Mouse (Mus musculus): Measurements from ENCODE around the gene Bicdl2. TPM values are rescaled to one million over a fixed set of nuclear protein-coding genes. Genes with fewer than 3 reads are reported as not detected.

Gene Bicdl2
- polyA plus RNA-seq, 1 experiment from 2014 or later = 0.14 TPM

DNA sequence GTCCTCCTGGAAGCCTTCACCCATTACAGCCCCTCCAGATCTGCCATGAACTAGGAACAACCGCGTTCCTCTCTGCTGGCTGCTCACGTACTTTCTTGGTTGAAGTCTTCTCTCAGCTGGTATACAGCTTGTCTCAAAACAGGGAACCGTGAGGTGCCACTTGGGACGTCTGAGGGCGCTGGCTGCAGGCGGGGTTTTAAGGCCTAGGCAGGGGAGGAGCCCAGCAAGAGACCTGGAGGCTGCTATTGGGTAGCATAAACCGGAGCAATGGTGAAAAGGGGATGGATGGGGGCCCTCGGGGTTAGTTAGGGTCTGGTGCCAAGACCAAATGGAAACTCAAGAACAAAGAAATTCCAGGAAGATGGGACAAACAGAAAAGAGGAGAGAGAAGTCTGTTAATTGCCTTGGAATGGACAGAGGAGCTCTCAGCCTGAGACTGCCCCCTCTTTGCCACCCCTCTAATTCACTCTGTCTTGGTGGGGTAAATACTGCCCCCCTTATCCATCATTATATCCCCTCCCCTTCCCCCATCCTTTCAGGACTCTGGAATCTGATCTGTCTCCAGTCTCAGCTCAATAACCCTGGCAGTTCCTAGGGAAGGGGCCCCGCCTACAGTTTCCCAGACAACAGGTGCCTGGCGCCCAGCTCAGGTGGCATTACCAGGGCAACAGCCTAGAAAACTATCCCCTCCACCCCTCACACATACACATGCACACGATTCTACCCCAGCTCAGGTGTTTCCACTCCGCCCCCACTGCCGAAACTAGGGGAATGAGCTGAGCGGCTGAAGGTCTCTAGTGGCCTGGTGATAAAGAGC, 23.8 kb downstream of the Bicdl2 start, which contains the start of gene Cldn9:
TSS of gene Cldn9 (minus strand) at position 171 of the 817 bp plus-strand sequence.
- WGBS (ENCODE audit: insufficient replicate concordance) = 24% methylated on average over 15 of the region's 15 CpGs
- Histone ChIP-seq H3K4me1 (replicated peaks) (peaks cover 5% of the 10 kb centered on the region; the same call in 1 of the 2 replicates), H3K4me3 (replicated peaks) (no peak within 1 kb of the TSS), H3K27me3 (peaks cover 65% of the 10 kb centered on the region), H3K27ac (no peak within 1 kb of the TSS), H3K9ac (no peak within 1 kb of the TSS), H3K4me2 (no peak within 1 kb of the TSS), H3K36me3 (no peaks in the 10 kb centered on the region), H3K9me3 (replicated peaks) (no peaks in the 10 kb centered on the region)
- no peak for DNase-seq
- no peak for ATAC-seq (ENCODE audit: low read depth)

- WGBS (ENCODE audit: insufficient replicate concordance) = 46% methylated on average over 1 of the region's 1 CpGs
- DNase-seq = no peak
- no peak overlapping the region for H3K4me2 ChIP-seq
- peaks cover 58% of the 10 kb centered on the region for H3K27me3 ChIP-seq
- no peak overlapping the region for H3K27ac ChIP-seq
- no peak overlapping the region for H3K4me3 ChIP-seq (replicated peaks)
- no peaks in the 10 kb centered on the region for H3K9me3 ChIP-seq (replicated peaks)
- no peak overlapping the region for H3K9ac ChIP-seq
- no peaks in the 10 kb centered on the region for H3K36me3 ChIP-seq
- no peak for ATAC-seq (ENCODE audit: low read depth)
- H3K4me1 ChIP-seq (replicated peaks) = peaks cover 6% of the 10 kb centered on the region
These were observed 34.2 kb downstream of the Bicdl2 start for GRCm38 (mm10) chr17:23694491-23694890.

GRCm38 (mm10) chr17:23695801-23696200, 35.5 kb downstream of the Bicdl2 start:
- no peak overlapping the region for H3K9ac ChIP-seq
- no peak overlapping the region for H3K4me3 ChIP-seq (replicated peaks)
- no peaks in the 10 kb centered on the region for H3K9me3 ChIP-seq (replicated peaks)
- peaks cover 71% of the 10 kb centered on the region for H3K27me3 ChIP-seq
- H3K36me3 ChIP-seq = no peaks in the 10 kb centered on the region
- ATAC-seq (ENCODE audit: low read depth) (no peak), DNase-seq (no peak)
- H3K4me2 ChIP-seq = no peak overlapping the region
- WGBS (ENCODE audit: insufficient replicate concordance) = 20% methylated on average over 3 of the region's 3 CpGs
- peaks cover 10% of the 10 kb centered on the region for H3K4me1 ChIP-seq (replicated peaks)
- no peak overlapping the region for H3K27ac ChIP-seq

DNA sequence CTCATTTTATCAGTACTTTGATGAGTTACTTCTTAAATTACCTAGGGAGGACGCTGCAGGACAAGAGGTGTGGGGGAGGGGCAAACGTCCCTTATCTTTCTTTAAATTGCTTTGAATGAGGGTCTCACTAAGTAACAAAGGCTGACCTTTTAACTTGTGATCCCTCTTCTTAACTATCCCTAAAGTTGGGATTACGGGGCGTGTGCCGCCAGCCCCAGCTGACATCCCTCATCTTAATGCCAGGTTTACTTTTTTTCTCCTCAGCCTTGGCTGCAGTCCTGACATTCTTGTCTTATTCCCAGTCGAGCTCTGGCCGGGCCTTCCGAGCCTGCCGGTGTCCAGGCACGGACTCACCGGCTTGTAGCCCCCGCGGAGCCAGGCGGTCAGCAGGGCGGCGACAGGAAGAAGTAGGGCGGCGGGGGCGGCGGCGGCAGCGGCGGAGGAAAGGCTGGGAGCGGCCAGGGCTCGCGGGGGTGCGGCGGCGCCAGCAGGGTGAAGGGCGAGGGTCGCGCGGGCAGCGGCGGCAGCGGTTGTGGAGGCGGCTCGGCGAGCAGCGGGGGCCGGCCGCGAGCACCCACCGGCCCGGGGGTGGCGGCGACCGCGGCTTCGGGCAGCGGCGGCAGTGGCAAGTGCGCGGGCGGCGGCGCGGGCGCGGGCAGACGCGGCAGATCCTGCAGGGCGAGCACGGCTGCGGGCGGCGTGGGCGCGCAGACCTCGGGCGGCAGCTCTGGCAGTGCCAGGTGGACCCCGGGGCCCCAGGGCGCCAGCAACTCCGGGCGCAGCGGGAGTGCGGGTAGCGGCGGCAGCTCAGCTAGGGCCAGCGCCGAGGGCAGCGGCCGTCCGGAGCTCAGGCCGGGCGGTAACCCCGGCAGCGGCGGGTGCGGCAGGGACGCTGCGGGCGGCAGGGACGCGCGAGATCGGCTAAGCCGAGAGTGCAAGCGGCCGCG, 39.1 kb downstream of the Bicdl2 start:
- peak overlapping the region; percentile 66 for H3K4me3 ChIP-seq (replicated peaks)
- no peak overlapping the region for H3K27ac ChIP-seq
- H3K9me3 ChIP-seq (replicated peaks) = no peaks in the 10 kb centered on the region
- ATAC-seq (ENCODE audit: low read depth) = peak; percentile 27; the same call in 1 of the 2 replicates
- peaks cover 83% of the 10 kb centered on the region for H3K27me3 ChIP-seq
- under 1% methylated on average over 98 of the region's 101 CpGs for WGBS (ENCODE audit: insufficient replicate concordance)
- peaks cover 10% of the 10 kb centered on the region for H3K4me1 ChIP-seq (replicated peaks)
- H3K9ac ChIP-seq = peak overlapping the region; percentile 49
- H3K4me2 ChIP-seq = peak overlapping the region; percentile 86
- no peaks in the 10 kb centered on the region for H3K36me3 ChIP-seq
- DNase-seq = no peak

DNA sequence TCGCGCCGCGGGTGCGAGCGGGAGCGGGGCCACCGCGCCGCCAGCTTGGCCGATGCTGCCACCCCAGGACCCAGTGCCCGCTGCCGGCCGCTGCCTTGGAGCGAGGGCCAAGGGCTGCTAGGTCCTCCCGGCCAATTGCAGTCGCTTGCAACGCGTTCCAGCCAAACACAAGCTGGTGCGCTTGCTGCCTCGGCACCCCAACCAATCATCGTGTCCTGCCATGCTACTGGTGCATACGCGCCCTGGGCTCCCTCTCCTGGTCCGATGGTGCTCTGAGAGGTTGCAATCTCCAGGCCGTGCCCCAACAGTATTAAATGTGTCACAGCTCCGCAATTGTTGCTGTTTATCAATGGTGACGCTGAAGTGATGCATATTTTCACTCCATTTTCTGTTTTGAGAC, 39.8 kb downstream of the Bicdl2 start:
- Histone ChIP-seq H3K9me3 (replicated peaks) (no peaks in the 10 kb centered on the region), H3K4me1 (replicated peaks) (peaks cover 10% of the 10 kb centered on the region), H3K4me2 (peak overlapping the region; percentile 86), H3K27ac (no peak overlapping the region), H3K4me3 (replicated peaks) (peak overlapping the region; percentile 66), H3K9ac (peak overlapping the region; percentile 49), H3K27me3 (peaks cover 81% of the 10 kb centered on the region), H3K36me3 (no peaks in the 10 kb centered on the region)
- under 1% methylated on average over 28 of the region's 28 CpGs for WGBS (ENCODE audit: insufficient replicate concordance)
- peak; percentile 87 for ATAC-seq (ENCODE audit: low read depth)
- DNase-seq = peak; percentile 44

- Histone ChIP-seq H3K9me3 (replicated peaks) (no peaks in the 10 kb centered on the region), H3K36me3 (no peaks in the 10 kb centered on the region), H3K4me3 (replicated peaks) (no peak overlapping the region), H3K4me2 (no peak overlapping the region), H3K27ac (no peak overlapping the region), H3K9ac (no peak overlapping the region), H3K4me1 (replicated peaks) (peaks cover 10% of the 10 kb centered on the region), H3K27me3 (peaks cover 67% of the 10 kb centered on the region)
- DNase-seq (no peak), ATAC-seq (ENCODE audit: low read depth) (no peak)
- WGBS (ENCODE audit: insufficient replicate concordance) = 70% methylated on average over 9 of the region's 9 CpGs
These were observed 43.0 kb downstream of the Bicdl2 start for GRCm38 (mm10) chr17:23703301-23703700.

- peaks cover 2% of the 10 kb centered on the region for H3K4me1 ChIP-seq (replicated peaks)
- H3K27ac ChIP-seq = no peak overlapping the region
- H3K9me3 ChIP-seq (replicated peaks) = no peaks in the 10 kb centered on the region
- no peak overlapping the region for H3K4me3 ChIP-seq (replicated peaks)
- H3K9ac ChIP-seq = no peak overlapping the region
- no peak for DNase-seq
- H3K4me2 ChIP-seq = no peak overlapping the region
- no peaks in the 10 kb centered on the region for H3K36me3 ChIP-seq
- 57% methylated on average over 7 of the region's 7 CpGs for WGBS (ENCODE audit: insufficient replicate concordance)
- peaks cover 55% of the 10 kb centered on the region for H3K27me3 ChIP-seq
- ATAC-seq (ENCODE audit: low read depth) = no peak
These were observed 44.4 kb downstream of the Bicdl2 start for GRCm38 (mm10) chr17:23704741-23705140.

GRCm38 (mm10) chr17:23705525-23706104, 45.3 kb downstream of the Bicdl2 start:
- no peak; the same call in 1 of the 2 replicates for ATAC-seq (ENCODE audit: low read depth)
- no peak overlapping the region for H3K4me2 ChIP-seq
- WGBS (ENCODE audit: insufficient replicate concordance) = 50% methylated on average over 7 of the region's 7 CpGs
- H3K27ac ChIP-seq = no peak overlapping the region
- peaks cover 53% of the 10 kb centered on the region for H3K27me3 ChIP-seq
- no peaks in the 10 kb centered on the region for H3K4me1 ChIP-seq (replicated peaks)
- no peak overlapping the region for H3K9ac ChIP-seq
- no peaks in the 10 kb centered on the region for H3K9me3 ChIP-seq (replicated peaks)
- H3K36me3 ChIP-seq = no peaks in the 10 kb centered on the region
- no peak for DNase-seq
- no peak overlapping the region for H3K4me3 ChIP-seq (replicated peaks)

GRCm38 (mm10) chr17:23706212-23706611, 45.9 kb downstream of the Bicdl2 start:
- DNase-seq (peak; percentile 41), ATAC-seq (ENCODE audit: low read depth) (no peak)
- Histone ChIP-seq H3K36me3 (no peaks in the 10 kb centered on the region), H3K4me3 (replicated peaks) (no peak overlapping the region), H3K27ac (no peak overlapping the region), H3K4me1 (replicated peaks) (no peaks in the 10 kb centered on the region), H3K27me3 (peaks cover 48% of the 10 kb centered on the region), H3K9ac (no peak overlapping the region), H3K4me2 (no peak overlapping the region), H3K9me3 (replicated peaks) (no peaks in the 10 kb centered on the region)
- WGBS (ENCODE audit: insufficient replicate concordance) = 0% methylated on average over 3 of the region's 3 CpGs

- H3K27ac ChIP-seq = no peak overlapping the region
- no peak for DNase-seq
- no peak overlapping the region for H3K9ac ChIP-seq
- H3K27me3 ChIP-seq = peaks cover 20% of the 10 kb centered on the region
- no peaks in the 10 kb centered on the region for H3K36me3 ChIP-seq
- no peak overlapping the region for H3K4me2 ChIP-seq
- no peaks in the 10 kb centered on the region for H3K9me3 ChIP-seq (replicated peaks)
- WGBS (ENCODE audit: insufficient replicate concordance) = 29% methylated on average over 2 of the region's 2 CpGs
- ATAC-seq (ENCODE audit: low read depth) = no peak
- no peak overlapping the region for H3K4me3 ChIP-seq (replicated peaks)
- H3K4me1 ChIP-seq (replicated peaks) = peaks cover 6% of the 10 kb centered on the region; the same call in 1 of the 2 replicates
These were observed 56.7 kb downstream of the Bicdl2 start for GRCm38 (mm10) chr17:23717003-23717402.

Data from liver, embryonic 13.5 days (tissue).